Mouse (Mus musculus) NIH3T3 (cell line): Measurements from ENCODE around the gene Cd163l1.

ENCODE experiments used
- DNase-seq: peaks from one replicate; pipeline ENCODE4 v3.0.0-alpha.2; 2012; ENCODE audit warnings: low read depth

The Cd163l1 gene

DNA sequence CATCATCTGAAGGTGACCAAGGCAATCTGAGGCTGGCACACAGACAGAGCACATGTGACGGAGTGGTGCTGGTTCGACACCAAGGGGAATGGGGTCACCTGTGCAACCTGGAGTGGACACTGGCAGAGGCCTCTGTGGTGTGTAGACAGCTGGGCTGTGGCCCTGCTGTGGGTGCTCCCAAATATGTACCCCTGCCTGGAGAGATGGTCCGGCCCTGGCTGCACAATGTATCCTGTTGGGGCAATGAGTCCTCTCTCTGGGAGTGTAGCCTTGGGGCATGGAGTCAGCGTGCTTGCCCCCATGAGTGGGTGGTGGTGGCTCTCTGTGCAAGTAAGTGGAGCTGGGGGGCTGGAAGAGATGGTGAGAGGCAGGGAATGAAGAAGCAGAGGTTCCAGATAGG, 2.3 kb downstream of the Cd163l1 start:
- DNase-seq: no peak

DNA sequence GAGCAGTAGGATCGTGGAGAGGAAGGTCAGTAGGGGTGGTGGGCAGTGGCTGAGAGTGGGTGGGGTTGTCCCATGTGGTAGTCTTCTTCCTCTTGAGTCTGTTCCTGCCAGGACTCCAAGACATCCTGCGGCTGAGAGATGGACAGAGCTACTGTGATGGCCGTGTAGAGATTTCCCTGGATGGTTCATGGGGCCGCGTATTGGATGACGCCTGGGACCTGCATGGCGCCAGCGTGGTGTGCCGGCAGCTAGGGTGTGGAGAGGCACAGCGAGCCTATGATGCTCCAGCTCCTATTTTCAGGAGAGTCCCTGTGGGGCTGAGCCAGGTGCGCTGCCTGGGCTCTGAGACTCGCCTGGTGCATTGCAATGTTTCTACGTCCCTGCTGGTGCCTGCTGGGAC, 6.1 kb downstream of the Cd163l1 start:
- no peak for DNase-seq

DNA sequence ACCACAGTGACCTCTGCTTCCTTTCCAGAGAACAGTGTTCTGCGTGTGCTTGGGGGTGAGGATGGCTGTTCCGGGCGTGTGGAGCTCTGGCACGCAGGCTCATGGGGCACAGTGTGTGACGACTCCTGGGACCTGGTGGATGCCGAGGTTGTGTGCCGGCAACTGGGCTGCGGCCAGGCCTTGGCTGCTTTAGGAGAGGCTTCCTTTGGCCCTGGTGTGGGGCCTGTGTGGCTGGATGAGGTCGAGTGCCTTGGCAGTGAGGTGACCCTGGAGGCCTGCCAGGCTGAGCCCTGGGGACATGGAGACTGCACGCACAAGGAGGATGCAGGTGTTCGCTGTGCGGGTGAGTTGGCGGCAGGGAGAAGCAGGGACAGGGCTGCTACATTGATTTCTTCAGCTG, 10.4 kb downstream of the Cd163l1 start:
- no peak for DNase-seq

DNA sequence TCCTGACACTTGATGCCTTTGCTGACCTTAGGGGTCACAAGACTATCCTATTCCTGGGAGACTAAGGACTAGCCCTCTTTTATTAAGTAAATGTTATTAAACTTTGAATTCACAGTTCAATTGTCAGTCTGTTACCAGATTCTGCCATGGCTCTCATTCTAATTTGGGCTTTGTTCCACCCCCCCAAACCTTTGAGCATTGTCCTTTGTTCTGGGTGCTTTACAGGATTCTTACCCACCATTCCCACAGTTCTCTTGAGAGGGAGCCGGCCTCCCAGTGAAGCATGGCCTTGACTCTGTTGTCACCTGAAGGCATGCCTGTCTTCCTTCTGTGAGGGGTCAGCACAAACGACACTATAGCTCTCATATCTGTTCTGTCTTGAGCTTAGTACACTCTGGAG, 13.0 kb downstream of the Cd163l1 start:
- DNase-seq: no peak

DNA sequence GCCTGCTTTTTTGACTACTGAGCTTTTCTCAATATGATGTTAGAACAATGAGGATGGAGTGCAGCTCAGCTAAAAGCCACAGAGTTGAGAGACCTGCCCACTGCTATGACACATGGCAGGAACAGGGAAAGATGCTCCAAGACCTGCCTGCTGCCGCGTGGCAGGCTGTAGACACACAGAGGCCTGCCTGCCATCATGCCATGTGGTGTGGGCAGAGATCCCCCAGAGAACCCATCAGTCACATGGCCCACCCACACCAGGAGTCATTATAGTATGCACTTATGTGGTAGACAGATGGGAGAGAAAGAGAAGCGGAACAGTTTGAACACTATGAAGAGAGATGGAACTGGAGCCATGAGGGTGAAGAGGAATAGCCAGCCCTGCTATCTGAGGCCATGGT, 15.6 kb downstream of the Cd163l1 start:
- no peak for DNase-seq

DNA sequence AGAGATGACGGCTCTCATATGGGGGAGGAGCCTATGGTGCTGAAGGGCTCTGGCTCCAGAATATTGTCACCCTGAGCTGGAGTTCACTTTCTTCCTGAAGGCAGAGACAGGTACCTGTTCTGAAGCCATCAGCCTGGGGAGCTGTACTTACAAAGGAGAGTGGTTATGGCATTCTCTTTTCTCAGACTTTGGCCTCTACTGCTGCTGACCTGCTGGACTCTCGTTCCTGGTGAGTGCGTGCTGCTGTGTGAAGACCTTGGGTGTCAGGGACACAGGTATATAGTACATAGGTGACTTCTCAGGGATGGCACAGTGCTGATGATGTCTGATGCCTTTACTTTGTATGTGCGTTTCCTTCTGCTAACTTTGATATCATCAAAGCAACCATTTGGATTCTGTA, 29.1 kb downstream of the Cd163l1 start, which contains the start of gene 5830411N06Rik:
Gene 5830411N06Rik (plus strand): TSS at position 69 of the 400 bp plus-strand sequence.
- no peak for DNase-seq

DNA sequence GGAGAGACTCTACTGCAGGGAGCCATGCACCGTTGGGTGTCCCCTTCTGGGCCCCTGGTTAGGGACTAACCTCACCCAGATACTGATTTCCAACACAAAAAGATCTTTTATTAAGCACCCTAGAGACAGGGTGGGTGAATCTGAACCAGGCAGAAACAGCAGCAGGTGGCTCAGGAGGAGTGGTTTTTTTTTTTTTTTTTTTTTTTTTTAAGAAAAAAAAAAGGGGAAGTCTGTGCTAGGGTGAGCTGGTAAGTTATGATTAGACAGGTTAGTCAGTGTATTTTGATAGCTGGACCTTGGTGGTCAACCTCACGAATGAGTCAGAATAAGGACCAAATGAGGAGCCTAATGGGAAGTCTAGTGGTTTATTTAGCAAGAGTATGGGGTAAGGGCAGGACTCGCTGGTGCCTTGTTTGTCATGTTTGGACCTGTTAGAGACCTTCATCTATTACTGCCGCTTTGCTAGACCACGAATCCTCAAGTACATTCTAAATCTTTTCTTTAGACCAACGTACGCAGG, 35.8 kb downstream of the Cd163l1 start:
- no peak for DNase-seq
